Comparison of ENCODE assay signal across 11 mouse cellular contexts in genomic region chr12:3537616-3538015, GRCm38 (mm10). TPM values are rescaled to one million over a fixed set of nuclear protein-coding genes. Genes with fewer than 3 reads are reported as not detected.
DNase-seq lines count a peak whose midpoint lies in the region; ATAC-seq lines count a peak whose summit lies in the region.
"Had no signal": no experiment of that assay in that cellular context is flagged by ENCODE, and none has a peak within 500 bp of the region (broad histone marks: within the 10 kb centered on the region; RNA-seq: fewer than 3 reads in every experiment).

No protein-coding gene starts in this region.

- H3K36me3 ChIP-seq in forebrain, embryonic 15.5 days, result no peaks in the 10 kb centered on the region
- H3K36me3 ChIP-seq in forebrain, embryonic 11.5 days (ENCODE audit: control insufficient read depth, insufficient read depth, low read length), result no peaks in the 10 kb centered on the region
- H3K36me3 ChIP-seq in stomach, embryonic 14.5 days (ENCODE audit: control insufficient read depth, insufficient read depth, low read length), result no peaks in the 10 kb centered on the region
- H3K36me3 ChIP-seq: neural tube, embryonic 12.5 days had no signal

- DNase-seq in forebrain, embryonic 11.5 days (ENCODE audit: low spot score), result no peak
- DNase-seq in lung, postnatal 10 days, result peak; percentile 16
- no peak for DNase-seq in lung, adult 18-20 months
- DNase-seq in kidney, adult 18-20 months, result peak; percentile 8
- no peak for DNase-seq in frontal cortex, postnatal 25 days (ENCODE audit: low spot score in 2 of 2)
- DNase-seq: adrenal gland, adult 8-10 months had no signal

- no peak overlapping the region for H3K9ac ChIP-seq in forebrain, embryonic 15.5 days (replicated peaks)
- H3K9ac ChIP-seq in forebrain, embryonic 11.5 days (ENCODE audit: low read length), result no peak overlapping the region
- H3K9ac ChIP-seq in stomach, embryonic 14.5 days (replicated peaks; ENCODE audit: low read depth, low read length), result no peak overlapping the region
- H3K9ac ChIP-seq: neural tube, embryonic 12.5 days had no signal

- 55% methylated on average over 3 of the region's 3 CpGs for WGBS in forebrain, embryonic 15.5 days
- 80% methylated on average over 3 of the region's 3 CpGs for WGBS in forebrain, embryonic 11.5 days
- 54% methylated on average over 3 of the region's 3 CpGs for WGBS in stomach, embryonic 14.5 days

- no peak overlapping the region for H3K27ac ChIP-seq in forebrain, embryonic 15.5 days (replicated peaks)
- H3K27ac ChIP-seq in forebrain, embryonic 11.5 days (ENCODE audit: low read depth, low read length), result no peak overlapping the region
- no peak overlapping the region for H3K27ac ChIP-seq in stomach, embryonic 14.5 days (ENCODE audit: low read length)
- H3K27ac ChIP-seq: neural tube, embryonic 12.5 days had no signal

- peak; percentile 64 for ATAC-seq in forebrain, embryonic 15.5 days (replicated peaks)
- no peak for ATAC-seq in forebrain, embryonic 11.5 days (replicated peaks; ENCODE audit: low FRiP score)
- ATAC-seq in stomach, embryonic 14.5 days (ENCODE audit: insufficient number of reproducible peaks, insufficient read depth, low FRiP score, low read depth), result peak; percentile 28; the same call in 1 of the 2 replicates
- ATAC-seq in megakaryocyte, adult 5-6 weeks (ENCODE audit: poor library complexity, severe bottlenecking), result no peak
- ATAC-seq: CD4-positive, CD25-positive, alpha-beta regulatory T cell, adult 4 months had no signal

- H3K4me1 ChIP-seq in forebrain, embryonic 15.5 days, result no peaks in the 10 kb centered on the region
- H3K4me1 ChIP-seq in forebrain, embryonic 11.5 days (replicated peaks; ENCODE audit: control insufficient read depth, insufficient read depth, low read length), result no peaks in the 10 kb centered on the region
- no peaks in the 10 kb centered on the region for H3K4me1 ChIP-seq in stomach, embryonic 14.5 days (ENCODE audit: control insufficient read depth, insufficient read depth, low read length)
- H3K4me1 ChIP-seq: neural tube, embryonic 12.5 days had no signal

- H3K4me3 ChIP-seq in forebrain, embryonic 15.5 days, result no peak overlapping the region
- no peak overlapping the region for H3K4me3 ChIP-seq in forebrain, embryonic 11.5 days (ENCODE audit: low read depth, low read length)
- no peak overlapping the region for H3K4me3 ChIP-seq in stomach, embryonic 14.5 days (ENCODE audit: low read depth, low read length)
- H3K4me3 ChIP-seq: neural tube, embryonic 12.5 days had no signal

- no peaks in the 10 kb centered on the region for H3K9me3 ChIP-seq in forebrain, embryonic 15.5 days
- no peaks in the 10 kb centered on the region for H3K9me3 ChIP-seq in forebrain, embryonic 11.5 days (ENCODE audit: control insufficient read depth, low read length)
- H3K9me3 ChIP-seq in stomach, embryonic 14.5 days (ENCODE audit: control insufficient read depth, low read depth, low read length), result no peaks in the 10 kb centered on the region
- H3K9me3 ChIP-seq: neural tube, embryonic 12.5 days had no signal

- H3K4me2 ChIP-seq in forebrain, embryonic 15.5 days (replicated peaks), result no peak overlapping the region
- no peak overlapping the region for H3K4me2 ChIP-seq in forebrain, embryonic 11.5 days (ENCODE audit: low read depth, low read length, severe bottlenecking)
- H3K4me2 ChIP-seq in stomach, embryonic 14.5 days (replicated peaks; ENCODE audit: low read depth, low read length), result no peak overlapping the region
- H3K4me2 ChIP-seq: neural tube, embryonic 12.5 days had no signal

- no peaks in the 10 kb centered on the region for H3K27me3 ChIP-seq in forebrain, embryonic 15.5 days
- no peaks in the 10 kb centered on the region for H3K27me3 ChIP-seq in forebrain, embryonic 11.5 days (ENCODE audit: control insufficient read depth, insufficient read depth, low read length)
- H3K27me3 ChIP-seq in stomach, embryonic 14.5 days (ENCODE audit: control insufficient read depth, insufficient read depth, low read length), result no peaks in the 10 kb centered on the region
- H3K27me3 ChIP-seq: neural tube, embryonic 12.5 days had no signal

RNA-seq across cellular contexts. Expression of gene Dtnb, which starts 34.6 kb away (rescaled TPM):
- polyA plus RNA-seq in forebrain, embryonic 15.5 days (2015; fragmentation: Nextera tagmentation; extraction: Ambion mirVana), result 31.5 and 33.8 TPM in 2 replicates
- 37.8 and 42.7 TPM in 2 replicates for polyA plus RNA-seq in forebrain, embryonic 11.5 days (2014; fragmentation: Nextera tagmentation; extraction: Ambion mirVana)
- 36.1 and 37.5 TPM in 2 replicates for polyA plus RNA-seq in stomach, embryonic 14.5 days (2014; fragmentation: Nextera tagmentation; extraction: Ambion mirVana)
- total RNA-seq in megakaryocyte, adult 5-6 weeks (2015), result 9.1 and 14.8 TPM in 2 replicates
- total RNA-seq in megakaryocyte, adult 5-6 weeks (2017), result 8.1 and 28.5 TPM in 2 replicates

Comparison
In these comparisons a context has a peak if more than half of its experiments do, and no peak if none do; other contexts are left out.
1. ATAC-seq: peak in forebrain, embryonic 15.5 days (single experiment) and stomach, embryonic 14.5 days (single experiment); none in forebrain, embryonic 11.5 days (single experiment) and megakaryocyte, adult 5-6 weeks (single experiment).
2. DNase-seq: peak in lung, postnatal 10 days (single experiment) and kidney, adult 18-20 months (single experiment); none in forebrain, embryonic 11.5 days (single experiment), lung, adult 18-20 months (0 of 2) and frontal cortex, postnatal 25 days (0 of 2).